Mouse (Mus musculus) heart, adult 8-10 months (tissue): ENCODE data around the gene Trdmt1. TPM values are rescaled to one million over a fixed set of nuclear protein-coding genes. Genes with fewer than 3 reads are reported as not detected.

ENCODE experiments used
- DNase-seq: peaks from one replicate; pipeline ENCODE4 v3.0.0; 2022; ENCODE audit warnings: low spot score
- total RNA-seq, 4 experiments: library from RNA; stranded (reverse); gene quantifications; 2 replicates each; pipeline ENCODE4 v1.2.4; 2022

Gene Trdmt1
- total RNA-seq, 4 experiments from 2014 or later: 6.3 to 8.9 (median 7.5) TPM

DNA sequence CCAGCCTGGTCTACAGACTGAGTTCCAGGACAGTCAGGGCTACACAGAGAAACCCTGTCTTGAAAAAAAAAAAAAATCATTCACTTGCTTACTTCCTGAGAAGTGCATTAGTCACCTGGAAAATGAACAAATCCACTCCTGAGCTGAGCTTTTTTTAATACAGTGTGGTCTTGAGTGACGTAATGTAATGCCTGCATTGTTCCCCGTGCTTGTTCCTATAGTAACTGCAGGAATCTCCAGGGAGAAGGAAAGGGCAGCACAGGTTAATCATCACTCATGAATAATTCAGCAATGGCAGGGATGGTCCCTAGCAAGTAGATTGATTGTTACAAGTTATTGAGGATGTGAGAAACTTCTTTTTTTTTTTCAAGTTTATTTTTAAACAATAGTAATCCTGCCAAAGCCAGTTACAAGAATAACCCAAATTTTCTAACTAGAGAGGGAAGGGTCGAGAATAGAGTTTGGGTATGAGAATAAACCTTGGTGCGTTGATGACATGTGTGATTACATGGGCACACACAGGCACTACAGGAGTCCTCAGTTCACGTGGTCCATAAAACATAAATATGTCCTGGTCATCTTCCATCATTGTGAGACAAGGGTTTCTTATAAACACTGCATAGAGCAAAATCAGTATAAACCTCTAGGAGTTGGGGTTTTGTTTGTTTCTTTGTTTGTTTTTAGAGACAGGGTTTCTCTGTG, 44.0 kb downstream of the Trdmt1 start:
- no peak for DNase-seq

DNA sequence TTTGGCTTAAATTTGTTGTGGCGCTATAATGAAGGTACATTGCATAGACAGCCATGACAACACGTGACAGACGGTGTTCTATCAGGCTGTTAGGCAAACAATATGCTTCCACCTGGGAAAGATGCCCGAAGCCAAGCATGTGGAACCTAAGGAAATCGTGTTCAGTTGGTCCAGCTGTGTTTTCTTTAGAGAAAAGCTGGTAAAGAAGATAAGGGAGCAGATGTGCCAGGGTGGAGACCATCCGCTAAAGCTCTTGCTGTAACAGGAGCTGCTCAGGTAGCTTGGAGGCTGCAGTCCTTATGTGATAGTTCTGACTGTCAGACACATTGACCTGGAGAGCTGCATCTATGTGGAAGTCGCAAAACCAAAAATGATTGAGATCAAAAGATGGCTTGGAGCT, 45.3 kb downstream of the Trdmt1 start:
- DNase-seq: no peak

GRCm38 (mm10) chr2:13496087-13496486, 48.4 kb downstream of the Trdmt1 start:
- no peak for DNase-seq

DNA sequence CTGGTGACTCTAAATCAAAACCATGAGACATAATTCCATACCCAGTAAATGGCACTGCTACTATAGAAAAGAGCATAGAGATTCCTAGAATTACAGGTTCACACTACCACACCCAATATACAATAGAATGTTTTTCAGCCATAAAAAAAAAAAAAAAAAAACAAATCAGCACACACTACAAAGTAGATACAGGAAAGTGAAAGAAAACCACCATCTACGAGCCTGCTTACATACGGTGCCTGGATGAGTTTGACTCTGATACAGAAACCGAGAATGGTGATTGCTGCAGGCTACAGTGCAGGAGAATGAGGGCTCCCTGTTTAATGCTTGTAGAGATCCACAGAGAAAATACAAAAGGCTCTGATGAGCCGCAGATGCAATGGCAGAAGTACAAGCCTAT, 51.5 kb downstream of the Trdmt1 start:
- no peak for DNase-seq

- DNase-seq: no peak
Measured at GRCm38 (mm10) chr2:13491734-13492133, 52.7 kb downstream of the Trdmt1 start, which contains the start of gene Cubn. Gene Cubn, minus strand, starts transcription at chr2:13491813.

GRCm38 (mm10) chr2:13490480-13490879, 54.0 kb downstream of the Trdmt1 start:
- no peak for DNase-seq

DNA sequence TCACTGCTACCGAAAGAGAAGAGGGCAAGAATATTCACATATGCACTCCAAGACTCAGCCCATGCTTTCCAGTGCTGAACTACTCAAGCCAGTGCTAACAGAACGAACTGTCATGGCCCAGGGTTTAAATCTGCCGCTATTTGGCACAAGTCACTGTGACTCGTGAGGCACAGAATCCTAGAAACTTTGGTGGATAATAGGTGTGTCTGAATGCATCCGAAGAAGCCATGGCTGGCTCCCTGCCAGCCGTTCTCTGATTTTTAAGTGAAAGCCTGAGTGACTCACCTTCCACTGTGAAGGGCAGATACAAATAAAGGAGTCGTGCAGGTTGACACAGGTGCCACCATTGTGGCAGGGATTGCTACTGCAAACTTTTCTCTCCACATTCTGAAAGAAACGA, 58.0 kb downstream of the Trdmt1 start:
- DNase-seq: no peak

GRCm38 (mm10) chr2:13484566-13484965, 59.9 kb downstream of the Trdmt1 start:
- peak; percentile 28 for DNase-seq

DNA sequence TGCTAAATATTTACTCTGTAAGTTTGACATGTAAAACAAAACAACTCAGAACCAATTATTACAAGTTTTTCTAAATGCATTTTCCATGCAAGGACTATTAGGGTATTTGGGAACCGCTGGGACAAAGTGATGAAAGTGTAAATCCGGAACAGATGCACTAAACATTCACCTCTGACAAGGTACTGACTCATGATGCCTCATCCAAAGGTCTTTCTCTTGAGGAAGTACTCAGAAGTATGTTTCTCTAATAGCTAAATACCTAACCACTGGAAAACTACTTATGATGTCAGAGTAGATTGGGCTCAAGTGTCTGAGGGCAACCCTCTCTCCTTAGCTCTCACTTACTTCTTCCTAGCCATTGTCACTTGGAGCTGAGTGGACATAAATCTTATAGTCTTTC, 63.7 kb downstream of the Trdmt1 start:
- DNase-seq: no peak

DNA sequence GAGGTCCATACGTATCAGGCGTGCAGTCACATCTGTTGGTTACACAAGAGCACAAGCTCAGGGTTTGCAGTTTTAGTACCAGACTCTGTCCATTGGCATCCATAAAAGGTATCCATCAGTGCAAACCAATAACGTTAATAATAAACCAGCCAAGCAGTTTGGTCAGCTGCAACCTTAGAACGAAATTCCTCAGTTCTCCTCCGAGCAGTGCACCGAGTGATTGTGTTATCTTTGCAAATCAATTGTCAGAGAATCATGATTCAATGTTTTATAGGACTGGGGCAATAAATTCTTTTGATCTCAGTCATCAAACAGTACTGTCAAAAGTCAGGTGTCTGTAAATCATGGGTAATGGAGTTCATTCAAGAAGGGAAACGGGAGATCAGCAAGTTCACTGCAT, 65.3 kb downstream of the Trdmt1 start:
- no peak for DNase-seq

- no peak for DNase-seq
Measured at GRCm38 (mm10) chr2:13470108-13470507, 74.4 kb downstream of the Trdmt1 start.

DNA sequence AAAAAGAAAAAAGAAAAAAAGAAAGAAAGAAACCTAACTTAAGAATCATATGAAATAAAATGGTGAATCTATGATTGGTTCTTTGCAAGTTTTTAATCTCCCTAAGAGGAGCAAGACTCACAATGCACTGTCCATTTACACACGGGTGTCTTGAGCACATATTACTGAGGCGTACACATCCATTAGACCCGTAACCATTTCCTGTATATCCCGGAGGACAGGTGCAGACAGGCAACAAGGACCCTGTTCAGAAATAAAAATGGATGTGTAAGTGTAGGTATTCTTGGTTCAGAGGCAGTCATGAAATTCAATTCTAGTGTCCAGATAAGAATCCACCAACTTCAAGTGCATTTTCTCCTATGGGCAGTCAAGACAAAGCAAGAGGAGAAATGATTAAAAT, 74.8 kb downstream of the Trdmt1 start:
- no peak for DNase-seq

GRCm38 (mm10) chr2:13466685-13467084, 77.8 kb downstream of the Trdmt1 start:
- DNase-seq: no peak

Other genes with a start within 250 kb of the Trdmt1 start
- gene Cubn, start 52.9 kb downstream of the Trdmt1 start, total RNA-seq: 1 to 10 TPM in 2 of 4 experiments, under 1 TPM in 2; 0.95 to 1.4 (median 1.1) TPM
- gene Vim, start 29.3 kb upstream of the Trdmt1 start, total RNA-seq: 100 to 1,000 TPM; 214 to 291 (median 257) TPM
- 1 to 10 TPM; 1.4 to 3.9 (median 2.6) TPM for gene St8sia6, start 249.4 kb upstream of the Trdmt1 start, total RNA-seq